Mouse (Mus musculus) thymus, postnatal 4 days (tissue): ENCODE measurements around the gene S100a10.

Experiments
- DNase-seq: peaks from one replicate; pipeline ENCODE4 v3.0.0; 2021

S100a10 gene

GRCm38 (mm10) chr3:93580946-93581345 is 26.1 kb downstream of the S100a10 start:
- no peak for DNase-seq

GRCm38 (mm10) chr3:93581687-93582086 is 26.8 kb downstream of the S100a10 start:
- DNase-seq: no peak

GRCm38 (mm10) chr3:93583056-93583455 is 28.2 kb downstream of the S100a10 start:
- no peak for DNase-seq

GRCm38 (mm10) chr3:93589629-93590028 is 34.7 kb downstream of the S100a10 start:
- DNase-seq: no peak

- DNase-seq: no peak
Measured at GRCm38 (mm10) chr3:93590256-93590655, 35.4 kb downstream of the S100a10 start.

- no peak for DNase-seq
Measured at GRCm38 (mm10) chr3:93592100-93592499, 37.2 kb downstream of the S100a10 start.

GRCm38 (mm10) chr3:93592976-93593375 is 38.1 kb downstream of the S100a10 start:
- no peak for DNase-seq

- DNase-seq: peak; percentile 52
Measured at GRCm38 (mm10) chr3:93593512-93593911, 38.6 kb downstream of the S100a10 start.

GRCm38 (mm10) chr3:93596632-93597031 is 41.8 kb downstream of the S100a10 start:
- DNase-seq: no peak

GRCm38 (mm10) chr3:93597221-93597913 is 42.5 kb downstream of the S100a10 start:
- no peak for DNase-seq

- no peak for DNase-seq
Measured at GRCm38 (mm10) chr3:93597970-93598369, 43.1 kb downstream of the S100a10 start.

GRCm38 (mm10) chr3:93600206-93600605 is 45.3 kb downstream of the S100a10 start:
- DNase-seq: no peak

- no peak for DNase-seq
Measured at GRCm38 (mm10) chr3:93601903-93602302, 47.0 kb downstream of the S100a10 start.

GRCm38 (mm10) chr3:93608970-93609369 is 54.1 kb downstream of the S100a10 start:
- DNase-seq: peak; percentile 33
